ENCODE assay signal across 20 mouse cellular contexts in genomic region chr14:31443616-31444015, GRCm38 (mm10).
"Had no signal": no experiment of that assay in that cellular context is flagged by ENCODE, and none has a peak within 500 bp of the region (broad histone marks: within the 10 kb centered on the region; RNA-seq: fewer than 3 reads in every experiment).

No protein-coding gene starts in this region.

- H3K4me1 ChIP-seq: lung, embryonic 15.5 days; megakaryocyte, embryonic 14.5 days; midbrain, embryonic 13.5 days; midbrain, embryonic 15.5 days; neural tube, embryonic 13.5 days; neural tube, embryonic 15.5 days; stomach, embryonic 15.5 days had no signal

- H3K9me3 ChIP-seq: lung, embryonic 15.5 days; midbrain, embryonic 13.5 days; midbrain, embryonic 15.5 days; neural tube, embryonic 13.5 days; neural tube, embryonic 15.5 days; stomach, embryonic 15.5 days had no signal

- H3K27me3 ChIP-seq: lung, embryonic 15.5 days; midbrain, embryonic 13.5 days; midbrain, embryonic 15.5 days; neural tube, embryonic 15.5 days; stomach, embryonic 15.5 days had no signal

- H3K27ac ChIP-seq: lung, embryonic 15.5 days; macrophage; midbrain, embryonic 13.5 days; midbrain, embryonic 15.5 days; neural tube, embryonic 13.5 days; neural tube, embryonic 15.5 days; stomach, embryonic 15.5 days; stomach, postnatal 0 days had no signal

- H3K4me3 ChIP-seq: lung, embryonic 15.5 days; megakaryocyte, embryonic 14.5 days; midbrain, embryonic 13.5 days; midbrain, embryonic 15.5 days; neural tube, embryonic 13.5 days; neural tube, embryonic 15.5 days; stomach, embryonic 15.5 days had no signal

- ATAC-seq: lung, postnatal 0 days; midbrain, embryonic 13.5 days; midbrain, embryonic 15.5 days had no signal

- H3K4me2 ChIP-seq: lung, embryonic 15.5 days; midbrain, embryonic 11.5 days; midbrain, embryonic 13.5 days; midbrain, embryonic 15.5 days; neural tube, embryonic 13.5 days; neural tube, embryonic 15.5 days; stomach, embryonic 15.5 days had no signal

- H3K36me3 ChIP-seq: lung, embryonic 15.5 days; midbrain, embryonic 13.5 days; midbrain, embryonic 15.5 days; neural tube, embryonic 13.5 days; neural tube, embryonic 15.5 days; stomach, embryonic 15.5 days had no signal

- H3K9ac ChIP-seq: lung, embryonic 15.5 days; midbrain, embryonic 13.5 days; midbrain, embryonic 15.5 days; neural tube, embryonic 13.5 days; neural tube, embryonic 15.5 days; stomach, embryonic 15.5 days had no signal

- DNase-seq: lung, adult 2 months; lung, postnatal 14 days; lung, postnatal 36 days; retina, postnatal 1 day; right cerebral cortex, adult 18-20 months; right cerebral cortex, postnatal 14 days; thymus, adult 2 months; thymus, postnatal 25 days; thymus, postnatal 4 days had no signal
